Mouse (Mus musculus) thymus, postnatal 36 days (tissue): Measurements from ENCODE around the gene Rgs19.

Experiments
- DNase-seq, 2 experiments: peaks; one replicate each; pipeline ENCODE4 v3.0.0; 2022; ENCODE audit warnings: mixed read lengths in 2 of 2

The Rgs19 gene

DNA sequence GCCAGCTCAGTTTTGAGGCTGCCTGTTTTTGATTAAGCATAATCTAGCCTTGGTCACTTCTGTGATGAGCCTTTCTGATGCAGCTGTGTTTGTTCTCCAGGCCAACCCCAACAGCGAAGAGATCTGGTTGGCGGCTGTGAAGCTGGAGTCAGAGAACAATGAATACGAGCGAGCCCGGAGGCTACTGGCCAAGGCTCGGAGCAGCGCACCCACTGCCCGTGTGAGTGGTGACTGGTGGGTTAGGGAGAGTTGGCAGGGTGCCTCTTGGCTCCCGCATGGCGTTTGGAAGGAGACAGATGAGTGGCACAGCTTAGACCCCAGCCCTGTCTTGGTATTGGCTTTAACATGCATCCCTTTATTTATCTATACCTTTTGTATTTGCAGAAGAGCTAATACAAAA is 44.9 kb downstream of the Rgs19 start:
- no peak for DNase-seq

DNA sequence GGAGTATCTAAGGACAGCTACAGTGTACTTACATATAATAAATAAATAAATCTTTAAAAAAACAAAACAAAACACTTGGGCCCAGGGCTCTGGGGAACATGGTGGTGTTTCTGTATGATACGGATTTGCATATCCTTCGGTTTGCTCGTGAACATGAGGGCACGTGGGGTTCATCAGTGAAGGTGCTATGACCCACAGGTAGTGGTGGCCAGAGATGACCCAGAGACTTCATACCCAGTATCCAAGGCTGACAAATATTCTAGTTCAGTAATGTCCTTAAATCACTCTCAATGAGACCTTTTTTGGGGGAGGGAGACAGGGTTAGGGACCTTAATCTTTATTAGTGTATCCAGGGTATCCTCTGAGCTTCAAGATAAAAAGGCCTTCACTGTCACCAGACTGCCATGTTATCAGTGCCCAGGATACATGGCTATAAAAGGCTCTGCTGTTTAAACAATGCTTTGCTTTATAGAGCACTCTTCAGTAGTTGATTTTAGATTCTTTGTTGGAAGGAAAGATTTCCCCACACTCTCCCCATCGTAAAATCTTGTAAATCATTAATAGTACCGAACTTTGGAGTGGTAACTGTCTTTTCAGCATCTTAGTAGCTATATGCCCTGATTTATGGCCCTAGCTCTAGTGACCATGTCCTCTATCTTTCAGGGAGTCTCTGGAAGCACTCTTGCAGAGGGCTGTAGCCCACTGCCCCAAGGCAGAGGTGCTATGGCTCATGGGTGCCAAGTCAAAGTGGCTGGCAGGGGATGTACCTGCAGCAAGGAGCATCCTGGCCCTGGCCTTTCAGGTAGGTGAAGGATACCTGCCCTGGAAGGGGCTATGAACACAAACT is 46.9 kb downstream of the Rgs19 start:
- no peak for DNase-seq

DNA sequence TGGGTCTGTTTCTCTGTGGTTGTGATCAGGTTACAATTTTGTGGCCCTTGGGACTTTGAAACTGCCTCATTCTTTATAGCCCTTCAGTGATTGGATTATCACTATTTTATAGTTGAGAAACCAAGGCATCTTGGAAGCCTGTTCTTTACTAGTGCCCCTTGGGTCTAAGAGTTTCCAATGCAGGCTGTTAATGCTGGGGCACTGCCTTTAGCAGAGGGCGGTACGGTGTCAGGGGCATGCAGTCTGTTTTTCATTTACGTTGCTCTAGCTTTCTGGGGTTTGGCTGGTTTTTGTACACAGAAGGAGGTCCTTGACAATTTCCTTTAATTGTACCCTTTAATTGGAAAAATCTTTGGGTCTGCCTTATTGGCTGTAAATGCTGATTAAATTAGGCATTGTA is 48.1 kb downstream of the Rgs19 start:
- DNase-seq = no peak

DNA sequence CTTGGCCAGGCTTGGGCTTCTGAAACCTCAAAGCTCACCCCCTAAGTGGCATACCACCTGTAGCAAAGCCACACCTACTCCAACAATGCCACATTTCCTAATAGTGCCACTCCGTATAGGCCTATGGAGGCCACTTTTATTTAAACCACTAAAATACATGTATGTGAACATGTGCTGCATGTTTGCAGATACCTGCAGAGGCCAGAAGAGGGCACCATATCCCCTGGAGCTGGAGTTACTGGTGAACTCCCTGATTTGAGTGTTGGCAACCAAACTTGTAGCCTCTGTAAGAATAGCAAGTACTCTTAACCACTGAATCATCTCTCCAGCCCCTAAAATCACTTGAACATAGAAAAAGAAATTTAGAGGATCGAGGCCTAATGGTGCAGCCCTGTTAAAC is 49.4 kb downstream of the Rgs19 start:
- peak; percentile 43 to 47 for DNase-seq
